ENCODE assay signal across 8 mouse cellular contexts in the genomic region with DNA sequence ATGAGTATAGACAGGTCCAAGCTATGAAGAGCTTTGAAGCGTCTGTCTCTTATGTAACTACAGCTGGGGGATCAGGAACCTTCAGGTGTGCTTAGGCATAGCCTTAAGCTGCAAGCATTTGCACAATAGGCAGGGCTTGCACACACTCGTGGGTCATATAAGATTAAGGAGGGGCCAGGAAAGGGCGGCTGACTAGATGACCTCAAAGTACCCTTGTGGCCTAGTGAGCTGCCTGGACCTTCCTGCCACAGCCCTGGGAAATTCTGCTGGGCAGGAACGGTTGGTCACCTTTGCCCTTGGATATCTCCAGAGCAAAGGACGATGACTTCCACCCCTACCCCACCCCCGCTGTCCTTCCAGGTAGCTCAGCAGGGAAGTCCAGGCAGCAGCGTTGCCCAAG. TPM values are rescaled to one million over a fixed set of nuclear protein-coding genes. Genes with fewer than 3 reads are reported as not detected.
A peak's percentile ranks its signal among the peaks of the same experiment; 100 is the strongest.
DNase-seq lines count a peak whose midpoint lies in the region; ATAC-seq and TF ChIP-seq lines count a peak whose summit lies in the region.

No protein-coding gene starts in this region.

- H3K4me3 ChIP-seq in forebrain, embryonic 15.5 days, result no peak overlapping the region
- H3K4me3 ChIP-seq in forebrain, embryonic 10.5 days, result no peak overlapping the region
- no peak overlapping the region for H3K4me3 ChIP-seq in intestine, embryonic 15.5 days (replicated peaks)
- H3K4me3 ChIP-seq in liver, postnatal 0 days (ENCODE audit: low read depth, low read length), result no peak overlapping the region

- WGBS in forebrain, embryonic 15.5 days, result 46% methylated on average over 7 of the region's 7 CpGs
- WGBS in forebrain, embryonic 10.5 days, result 32% methylated on average over 7 of the region's 7 CpGs
- WGBS in intestine, embryonic 15.5 days, result 29% methylated on average over 7 of the region's 7 CpGs
- 28% methylated on average over 7 of the region's 7 CpGs for WGBS in liver, postnatal 0 days (ENCODE audit: insufficient replicate concordance)

- H3K4me2 ChIP-seq in forebrain, embryonic 15.5 days (replicated peaks), result peak overlapping the region; percentile 31; the same call in 1 of the 2 replicates
- H3K4me2 ChIP-seq in intestine, embryonic 15.5 days (replicated peaks), result peak overlapping the region; percentile 45
- peak overlapping the region; percentile 63 for H3K4me2 ChIP-seq in liver, postnatal 0 days (ENCODE audit: low read depth, low read length)

- no peaks in the 10 kb centered on the region for H3K9me3 ChIP-seq in forebrain, embryonic 15.5 days
- no peaks in the 10 kb centered on the region for H3K9me3 ChIP-seq in forebrain, embryonic 10.5 days
- no peaks in the 10 kb centered on the region for H3K9me3 ChIP-seq in intestine, embryonic 15.5 days
- no peaks in the 10 kb centered on the region for H3K9me3 ChIP-seq in liver, postnatal 0 days (ENCODE audit: low read length)

- peaks cover 23% of the 10 kb centered on the region for H3K4me1 ChIP-seq in forebrain, embryonic 15.5 days
- H3K4me1 ChIP-seq in forebrain, embryonic 10.5 days, result peaks cover 52% of the 10 kb centered on the region
- peaks cover 36% of the 10 kb centered on the region for H3K4me1 ChIP-seq in intestine, embryonic 15.5 days (replicated peaks)
- H3K4me1 ChIP-seq in liver, postnatal 0 days (ENCODE audit: insufficient read depth), result peaks cover 54% of the 10 kb centered on the region

- no peak for DNase-seq in forebrain, embryonic 10.5 days (ENCODE audit: extremely low spot score, low spot score)
- DNase-seq in brain, adult 2 months (ENCODE audit: low read depth, low spot score), result peak; percentile 45
- peak; percentile 57 for DNase-seq in liver, postnatal 0 days
- peak; percentile 88 for DNase-seq in yolk sac, embryonic 10.5 days (ENCODE audit: low spot score)
- no peak for DNase-seq in spleen, adult 18-20 months
- DNase-seq in frontal cortex, postnatal 14 days (ENCODE audit: low spot score in 2 of 2), result no peak

- TF ChIP-seq EP300 in liver, postnatal 0 days (IDR thresholded peaks at IDR 0.05; ENCODE audit: low read depth), result peak; percentile 34; the same call in 1 of the 2 replicates

- H3K36me3 ChIP-seq in forebrain, embryonic 15.5 days, result no peaks in the 10 kb centered on the region
- H3K36me3 ChIP-seq in forebrain, embryonic 10.5 days (replicated peaks), result no peaks in the 10 kb centered on the region
- no peaks in the 10 kb centered on the region for H3K36me3 ChIP-seq in intestine, embryonic 15.5 days
- no peaks in the 10 kb centered on the region for H3K36me3 ChIP-seq in liver, postnatal 0 days (replicated peaks; ENCODE audit: insufficient read depth, low read length)

- H3K27me3 ChIP-seq in forebrain, embryonic 15.5 days, result no peaks in the 10 kb centered on the region
- H3K27me3 ChIP-seq in forebrain, embryonic 10.5 days (ENCODE audit: poor library complexity, severe bottlenecking), result peaks cover 41% of the 10 kb centered on the region
- H3K27me3 ChIP-seq in intestine, embryonic 15.5 days (replicated peaks), result no peaks in the 10 kb centered on the region
- no peaks in the 10 kb centered on the region for H3K27me3 ChIP-seq in liver, postnatal 0 days (ENCODE audit: insufficient read depth, low read length)

- no peak for TF ChIP-seq CTCF in liver, postnatal 0 days (IDR thresholded peaks at IDR 0.05; ENCODE audit: low read depth)

- H3K9ac ChIP-seq in forebrain, embryonic 15.5 days (replicated peaks), result no peak overlapping the region
- H3K9ac ChIP-seq in intestine, embryonic 15.5 days, result no peak overlapping the region
- peak overlapping the region; percentile 37; the same call in 1 of the 2 replicates for H3K9ac ChIP-seq in liver, postnatal 0 days (replicated peaks)

- H3K27ac ChIP-seq in forebrain, embryonic 15.5 days (replicated peaks), result peak overlapping the region; percentile 81
- H3K27ac ChIP-seq in forebrain, embryonic 10.5 days, result no peak overlapping the region
- peak overlapping the region; percentile 88 for H3K27ac ChIP-seq in intestine, embryonic 15.5 days
- peak overlapping the region; percentile 99 for H3K27ac ChIP-seq in liver, postnatal 0 days (ENCODE audit: low read depth)

- no peak for ATAC-seq in forebrain, embryonic 15.5 days (replicated peaks)
- ATAC-seq in intestine, embryonic 15.5 days, result peak; percentile 67
- peak; percentile 76 for ATAC-seq in liver, postnatal 0 days

RNA-seq across cellular contexts. Expression of a gene that starts 1.8 kb away (rescaled TPM):
- polyA plus RNA-seq in forebrain, embryonic 15.5 days (2015; fragmentation: Nextera tagmentation; extraction: Ambion mirVana), result 744 and 772 TPM in 2 replicates
- polyA plus RNA-seq in forebrain, embryonic 10.5 days (2016; fragmentation: Nextera tagmentation; extraction: Ambion mirVana), result 3,398 and 3,630 TPM in 2 replicates
- 2,580 and 2,742 TPM in 2 replicates for polyA plus RNA-seq in intestine, embryonic 15.5 days (2015; fragmentation: Nextera tagmentation; extraction: Ambion mirVana)
- 1,729 and 1,988 TPM in 2 replicates for polyA plus RNA-seq in liver, postnatal 0 days (2015; fragmentation: Nextera tagmentation; extraction: Ambion mirVana)

RNA-seq across cellular contexts. Expression of a gene that starts 21.6 kb away (rescaled TPM):
- not detected in 2 replicates for polyA plus RNA-seq in forebrain, embryonic 15.5 days (2015; fragmentation: Nextera tagmentation; extraction: Ambion mirVana)
- polyA plus RNA-seq in forebrain, embryonic 10.5 days (2016; fragmentation: Nextera tagmentation; extraction: Ambion mirVana), result 0.17 TPM in 1 of 2 replicates, not detected in the other
- polyA plus RNA-seq in intestine, embryonic 15.5 days (2015; fragmentation: Nextera tagmentation; extraction: Ambion mirVana), result not detected in 2 replicates
- 0.07 and 0.23 TPM in 2 replicates for polyA plus RNA-seq in liver, postnatal 0 days (2015; fragmentation: Nextera tagmentation; extraction: Ambion mirVana)

RNA-seq across cellular contexts. Expression of a gene that starts 43.5 kb away (rescaled TPM):
- 48.8 and 51.5 TPM in 2 replicates for polyA plus RNA-seq in forebrain, embryonic 15.5 days (2015; fragmentation: Nextera tagmentation; extraction: Ambion mirVana)
- polyA plus RNA-seq in forebrain, embryonic 10.5 days (2016; fragmentation: Nextera tagmentation; extraction: Ambion mirVana), result 51.2 and 54.1 TPM in 2 replicates
- 63.3 and 72.8 TPM in 2 replicates for polyA plus RNA-seq in intestine, embryonic 15.5 days (2015; fragmentation: Nextera tagmentation; extraction: Ambion mirVana)
- polyA plus RNA-seq in liver, postnatal 0 days (2015; fragmentation: Nextera tagmentation; extraction: Ambion mirVana), result 18.8 TPM in 2 replicates

RNA-seq across cellular contexts. Expression of a gene that starts 43.6 kb away (rescaled TPM):
- 15.1 and 16.5 TPM in 2 replicates for polyA plus RNA-seq in forebrain, embryonic 15.5 days (2015; fragmentation: Nextera tagmentation; extraction: Ambion mirVana)
- 16.2 and 18.7 TPM in 2 replicates for polyA plus RNA-seq in forebrain, embryonic 10.5 days (2016; fragmentation: Nextera tagmentation; extraction: Ambion mirVana)
- polyA plus RNA-seq in intestine, embryonic 15.5 days (2015; fragmentation: Nextera tagmentation; extraction: Ambion mirVana), result 23.2 and 23.3 TPM in 2 replicates
- 3.3 and 3.6 TPM in 2 replicates for polyA plus RNA-seq in liver, postnatal 0 days (2015; fragmentation: Nextera tagmentation; extraction: Ambion mirVana)

Comparison
In these comparisons a context has a peak if more than half of its experiments do, and no peak if none do; other contexts are left out.
1. DNase-seq: peak in brain, adult 2 months (single experiment), liver, postnatal 0 days (single experiment) and yolk sac, embryonic 10.5 days (single experiment); none in forebrain, embryonic 10.5 days (single experiment), spleen, adult 18-20 months (0 of 2) and frontal cortex, postnatal 14 days (0 of 2).
2. Peak in every context shown above with its lines, with median percentiles within 50 percentile points of each other: H3K4me2 ChIP-seq.